Mouse (Mus musculus) limb, embryonic 14.5 days (tissue): ENCODE results near the gene Dennd4b. TPM values are rescaled to one million over a fixed set of nuclear protein-coding genes. Genes with fewer than 3 reads are reported as not detected.

ENCODE experiments used
- ATAC-seq: fragments of 200-750 bp; cut with Nextera tagmentation; 2 replicates; pipeline ENCODE4 v1.8.0; 2017; ENCODE audit warnings: low read depth, moderate number of reproducible peaks, moderate TSS enrichment; ENCODE audit not compliant: low FRiP score
- DNase-seq: peaks from one replicate; pipeline ENCODE4 v3.0.0-alpha.2; 2015; ENCODE audit warnings: low spot score
- H3K27ac ChIP-seq: fragments of 300-500 bp; sonication (generic); replicated peaks from 2 replicates; pipeline ENCODE4 v1.5.1; 2014; ENCODE audit warnings: low read depth, mild to moderate bottlenecking, low read length, moderate library complexity, mixed read lengths
- H3K27me3 ChIP-seq: fragments of 300-500 bp; sonication (generic); 2 replicates; pipeline ENCODE4 v1.6.1; 2014; ENCODE audit warnings: low read length, mixed read lengths; ENCODE audit not compliant: control insufficient read depth, insufficient read depth
- H3K36me3 ChIP-seq: fragments of 300-500 bp; sonication (generic); 2 replicates; pipeline ENCODE4 v1.6.1; 2014; ENCODE audit warnings: mild to moderate bottlenecking, low read length, moderate library complexity, mixed read lengths; ENCODE audit not compliant: control insufficient read depth, insufficient read depth
- H3K4me1 ChIP-seq: fragments of 300-500 bp; sonication (generic); 2 replicates; pipeline ENCODE4 v1.6.1; 2014; ENCODE audit warnings: antibody characterized with exemption, low read length, mixed read lengths; ENCODE audit not compliant: control insufficient read depth, insufficient read depth
- H3K4me2 ChIP-seq: fragments of 300-500 bp; sonication (generic); replicated peaks from 2 replicates; pipeline ENCODE4 v1.6.1; 2014; ENCODE audit warnings: low read depth, mild to moderate bottlenecking, low read length, moderate library complexity; ENCODE audit not compliant: severe bottlenecking
- H3K4me3 ChIP-seq: fragments of 300-500 bp; sonication (generic); replicated peaks from 2 replicates; pipeline ENCODE4 v1.5.1; 2014; ENCODE audit warnings: low read length
- H3K9ac ChIP-seq: fragments of 300-500 bp; sonication (generic); 2 replicates; pipeline ENCODE4 v1.6.1; 2014; ENCODE audit warnings: mild to moderate bottlenecking, low read depth, low read length, moderate library complexity; ENCODE audit not compliant: severe bottlenecking
- H3K9me3 ChIP-seq: fragments of 300-500 bp; sonication (generic); 2 replicates; pipeline ENCODE4 v1.6.1; 2016; ENCODE audit warnings: low read length; ENCODE audit not compliant: control insufficient read depth
- POLR2A ChIP-seq: fragments of 200-500 bp; IDR thresholded peaks from 2 replicates; pipeline ENCODE4 v1.8.0; 2012; ENCODE audit warnings: inconsistent platforms, mild to moderate bottlenecking, moderate library complexity, borderline replicate concordance; ENCODE audit not compliant: insufficient read depth, insufficient read length; ENCODE audit errors: extremely low read depth
- WGBS: fragments of 180-500 bp; shearing (Covaris S2); extraction: QIAGEN DNeasy Blood & Tissue Kit; methylation state at CpG from one replicate; pipeline ENCODE4 v1.1.7; 2014; 5-methylcytosine and 5-hydroxymethylcytosine counted together
- polyA plus RNA-seq, 2 experiments: library from polyadenylated mRNA; depleted of rRNA in 1 of 2; stranded (reverse) in 1 of 2; unstranded in 1 of 2; fragments of >200 nt; fragmentation: Nextera tagmentation in 1 of 2; extraction: Ambion mirVana in 1 of 2; gene quantifications; 2 replicates each; pipeline versions ENCODE4 v1.2.1 to v1.2.3; 2012 to 2014

Gene Dennd4b
- polyA plus RNA-seq, 2 experiments, result 3.6 to 21.3 TPM

DNA sequence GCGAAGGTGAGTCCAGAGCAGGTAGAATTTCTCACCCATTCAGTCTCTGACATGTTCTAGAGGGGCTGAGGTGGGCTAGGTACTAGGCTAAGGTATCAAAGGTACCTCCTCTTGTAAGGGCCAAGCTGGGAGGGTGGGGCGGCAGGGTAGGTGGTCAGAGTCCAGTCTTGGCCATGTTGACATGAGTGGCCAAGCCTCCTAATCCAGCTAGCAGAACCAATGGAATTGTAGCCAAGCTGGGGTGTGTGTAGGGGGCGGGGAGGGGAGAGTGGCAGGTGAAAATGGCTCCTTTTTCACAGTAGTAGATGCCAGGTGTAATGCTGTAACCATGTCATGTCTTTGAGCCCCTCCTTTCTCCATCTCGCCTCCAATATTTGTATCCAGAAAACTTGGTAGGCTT, 6.5 kb upstream of the Dennd4b start:
- Histone ChIP-seq H3K9me3 (no peaks in the 10 kb centered on the region), H3K27ac (no peak overlapping the region), H3K9ac (no peak overlapping the region), H3K4me1 (peaks cover 7% of the 10 kb centered on the region), H3K36me3 (peaks cover 67% of the 10 kb centered on the region), H3K4me2 (no peak overlapping the region), H3K4me3 (no peak overlapping the region), H3K27me3 (no peaks in the 10 kb centered on the region)
- WGBS, result 83% methylated on average over 4 of the region's 4 CpGs
- ATAC-seq (no peak), DNase-seq (no peak)
- TF ChIP-seq POLR2A, result no peak

DNA sequence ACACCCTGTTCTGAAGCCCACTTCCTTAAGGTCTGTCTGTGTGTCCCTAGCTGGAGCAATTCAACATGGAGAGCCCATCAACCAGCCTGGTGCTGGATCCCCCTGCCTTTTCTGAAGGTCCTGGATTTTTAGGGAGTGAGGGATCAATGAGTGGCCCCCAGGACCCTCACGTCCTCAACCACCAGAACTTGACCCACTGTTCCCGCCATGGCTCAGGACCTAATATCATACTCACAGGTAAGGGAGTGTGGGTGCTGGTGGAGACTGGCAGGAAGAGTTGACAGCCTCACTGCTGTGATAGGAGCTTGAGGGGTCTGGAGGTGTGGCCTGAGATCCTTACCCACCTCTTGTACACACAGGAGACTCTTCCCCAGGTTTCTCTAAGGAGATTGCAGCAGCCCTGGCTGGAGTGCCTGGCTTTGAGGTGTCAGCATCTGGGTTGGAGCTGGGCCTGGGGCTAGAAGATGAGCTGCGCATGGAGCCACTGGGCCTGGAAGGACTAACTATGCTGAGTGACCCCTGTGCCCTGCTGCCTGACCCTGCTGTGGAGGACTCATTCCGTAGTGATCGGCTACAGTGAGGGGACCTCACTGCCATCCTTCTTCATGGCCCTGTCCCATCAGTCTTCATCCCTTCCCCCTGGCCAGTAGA, 1.7 kb upstream of the Dennd4b start:
- no peak overlapping the region for H3K9ac ChIP-seq

DNA sequence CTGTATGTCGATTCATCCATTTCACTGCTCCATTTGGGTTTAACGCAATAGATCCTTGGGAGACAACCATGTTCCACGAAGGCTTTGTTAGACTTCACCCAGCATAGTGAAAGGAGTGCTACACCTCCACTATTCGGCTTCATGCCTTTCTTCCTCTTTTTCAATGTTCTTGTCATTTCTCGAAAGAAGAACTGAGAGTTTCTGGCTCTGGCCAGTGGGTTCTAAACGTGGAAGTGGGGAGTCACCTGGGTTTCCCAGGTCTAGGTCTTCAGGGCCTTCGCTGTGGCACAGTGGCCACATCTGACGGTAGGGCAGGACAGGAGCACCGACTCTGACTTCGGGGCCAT, 325 bp upstream of the Dennd4b start:
- Histone ChIP-seq H3K4me1 (0 out of 2 replicates have a peak, but pooled peaks cover 6% of the 10 kb centered on the region), H3K9ac (peak overlapping the region; percentile 82), H3K36me3 (peaks cover 59% of the 10 kb centered on the region), H3K27ac (peak overlapping the region; percentile 96; the same call in 1 of the 2 replicates), H3K4me3 (peak overlapping the region; percentile 84), H3K4me2 (peak overlapping the region; percentile 68; the same call in 1 of the 2 replicates), H3K9me3 (no peaks in the 10 kb centered on the region), H3K27me3 (no peaks in the 10 kb centered on the region)
- ATAC-seq (no peak), DNase-seq (no peak)
- 38% methylated on average over 10 of the region's 10 CpGs for WGBS
- no peak for TF ChIP-seq POLR2A

More for the DNA sequence above, 1.7 kb upstream of the Dennd4b start:
- no peaks in the 10 kb centered on the region for H3K9me3 ChIP-seq
- H3K36me3 ChIP-seq, result peaks cover 66% of the 10 kb centered on the region
- WGBS, result 92% methylated on average over 5 of the region's 5 CpGs
- H3K4me2 ChIP-seq, result no peak overlapping the region
- 0 out of 2 replicates have a peak, but pooled peaks cover 6% of the 10 kb centered on the region for H3K4me1 ChIP-seq
- TF ChIP-seq POLR2A, result no peak
- no peaks in the 10 kb centered on the region for H3K27me3 ChIP-seq
- ATAC-seq, result no peak
- no peak overlapping the region for H3K4me3 ChIP-seq
- DNase-seq, result no peak
- H3K27ac ChIP-seq, result no peak overlapping the region

DNA sequence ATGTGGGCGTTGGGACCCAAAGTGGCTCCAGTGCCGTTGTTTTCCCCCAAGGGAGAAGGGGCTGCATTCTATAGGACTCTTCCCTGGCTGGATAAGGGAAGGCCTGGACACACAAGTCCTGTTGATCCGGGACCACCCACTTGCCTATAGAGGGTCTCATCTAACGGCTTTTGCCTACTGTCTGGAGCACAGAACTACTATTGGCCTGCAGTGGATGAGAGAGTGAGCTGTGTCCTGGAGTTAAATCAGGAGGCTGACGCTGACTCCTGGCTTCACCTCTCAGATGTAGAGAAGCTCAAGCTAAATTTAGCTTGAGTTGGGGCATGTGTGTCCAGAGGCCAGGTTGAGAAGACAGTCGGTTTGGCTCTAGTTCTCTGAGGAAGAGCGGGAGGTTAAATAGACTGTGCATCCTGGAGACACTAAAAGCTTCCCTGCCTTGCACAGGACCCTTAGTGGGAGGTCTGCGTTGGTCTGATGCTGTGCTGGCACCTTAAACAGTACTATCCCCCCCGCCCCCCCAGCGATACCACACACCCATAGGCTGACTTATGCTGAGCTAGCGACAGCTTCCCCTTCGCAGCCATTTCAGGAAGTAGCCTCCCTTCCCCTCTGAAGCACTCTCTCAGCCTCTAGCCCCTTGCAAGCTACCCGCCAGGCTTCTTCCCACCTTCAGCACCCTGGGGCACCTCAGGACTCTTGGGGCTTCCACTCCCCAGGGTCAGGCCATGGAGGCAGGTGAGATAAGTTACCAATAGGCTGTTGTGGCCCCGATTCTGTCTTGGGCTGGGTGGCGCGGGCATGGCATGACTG, 1.2 kb downstream of the Dennd4b start:
- no peak for TF ChIP-seq POLR2A
- H3K27me3 ChIP-seq, result no peaks in the 10 kb centered on the region
- peak; percentile 28 for DNase-seq
- peaks cover 59% of the 10 kb centered on the region for H3K36me3 ChIP-seq
- peak overlapping the region; percentile 68 for H3K4me2 ChIP-seq
- WGBS, result 24% methylated on average over 16 of the region's 16 CpGs
- peak; percentile 45 for ATAC-seq
- peak overlapping the region; percentile 84 for H3K4me3 ChIP-seq
- no peaks in the 10 kb centered on the region for H3K9me3 ChIP-seq
- peak overlapping the region; percentile 96 for H3K27ac ChIP-seq
- peak overlapping the region; percentile 82 for H3K9ac ChIP-seq
- H3K4me1 ChIP-seq, result 0 out of 2 replicates have a peak, but pooled peaks cover 6% of the 10 kb centered on the region

DNA sequence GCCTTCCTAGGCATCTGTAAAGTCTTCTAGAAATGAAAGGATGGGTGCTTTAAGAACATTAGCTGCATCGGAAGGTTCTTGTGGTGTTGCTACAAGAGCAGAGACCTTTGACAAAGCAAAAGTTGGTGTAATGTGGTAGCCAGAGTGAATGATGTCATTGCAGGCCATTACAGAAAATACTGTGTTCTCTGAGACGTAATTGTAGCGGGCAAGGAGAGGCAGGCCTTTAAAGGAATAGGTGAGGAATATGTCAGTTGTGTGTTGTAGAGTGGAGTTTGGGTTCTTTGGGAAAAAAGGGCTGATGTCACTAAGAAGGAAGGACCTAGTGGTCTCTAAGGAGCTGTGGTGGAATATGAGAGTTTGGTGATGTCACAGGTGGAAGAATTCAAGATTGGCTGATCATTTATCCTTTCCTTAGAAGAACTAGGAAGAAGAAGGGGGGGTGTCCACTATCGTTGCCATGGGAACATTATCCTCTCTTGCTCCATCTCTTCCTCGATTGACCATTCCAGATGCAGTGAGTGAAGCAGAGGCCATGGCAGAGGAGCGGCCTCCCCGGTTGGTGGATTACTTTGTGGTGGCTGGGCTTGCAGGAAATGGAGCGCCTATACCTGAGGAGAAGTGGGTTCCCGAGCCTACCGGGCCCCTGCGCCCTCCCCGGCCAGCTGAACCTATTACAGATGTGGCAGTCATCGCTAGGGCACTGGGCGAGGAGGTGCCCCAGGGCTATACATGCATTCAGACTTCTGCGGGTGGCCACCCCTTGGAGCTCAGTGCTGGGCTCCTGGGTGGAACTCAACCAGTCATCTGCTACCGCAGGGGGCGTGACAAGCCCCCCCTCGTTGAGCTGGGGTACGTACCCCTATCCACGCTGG, 2.2 kb downstream of the Dennd4b start:
- no peak overlapping the region for H3K27ac ChIP-seq
- peaks cover 59% of the 10 kb centered on the region for H3K36me3 ChIP-seq

More for the DNA sequence above, 2.2 kb downstream of the Dennd4b start:
- ATAC-seq (no peak), DNase-seq (no peak)
- no peaks in the 10 kb centered on the region for H3K27me3 ChIP-seq
- TF ChIP-seq POLR2A, result no peak
- H3K4me2 ChIP-seq, result peak overlapping the region; percentile 68
- WGBS, result 94% methylated on average over 20 of the region's 20 CpGs
- 0 out of 2 replicates have a peak, but pooled peaks cover 6% of the 10 kb centered on the region for H3K4me1 ChIP-seq
- H3K4me3 ChIP-seq, result no peak overlapping the region
- no peak overlapping the region for H3K9ac ChIP-seq
- no peaks in the 10 kb centered on the region for H3K9me3 ChIP-seq
